Mouse (Mus musculus): Measurements from ENCODE around the gene Rnf220.

DNA sequence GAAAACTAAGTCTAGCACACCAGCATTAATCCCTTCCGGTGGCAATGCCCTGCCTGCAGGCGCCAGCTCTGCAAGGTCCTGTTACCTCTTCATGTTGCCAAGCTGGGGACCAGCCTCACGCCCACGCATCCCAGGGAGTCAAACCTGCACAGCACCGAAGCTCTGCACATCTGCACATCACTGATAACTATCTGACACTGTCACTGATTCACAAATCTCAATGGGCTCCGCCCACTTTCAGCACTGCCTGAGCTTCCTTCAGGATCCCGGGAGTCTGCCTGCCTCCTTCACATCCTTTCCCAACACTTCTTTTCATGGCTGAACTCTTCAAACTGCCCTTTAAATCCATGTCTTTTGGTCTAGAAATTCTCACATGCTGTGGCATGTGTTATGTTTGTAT, 138.9 kb downstream of the Rnf220 start:
- TF ChIP-seq POLR2A (IDR thresholded peaks at IDR 0.05; ENCODE audit: low read depth, low read length), result no peak
- no peak for TF ChIP-seq CTCF (IDR thresholded peaks at IDR 0.05; ENCODE audit: extremely low read depth, insufficient read depth, insufficient read length, insufficient replicate concordance)
